Mouse (Mus musculus) forebrain, postnatal 0 days (tissue): ENCODE results near the gene Pdcl2. TPM values are rescaled to one million over a fixed set of nuclear protein-coding genes. Genes with fewer than 3 reads are reported as not detected.

Experiments used
- ATAC-seq: fragments of 200-750 bp; cut with Nextera tagmentation; 2 replicates; pipeline ENCODE4 v1.8.0; 2017; ENCODE audit warnings: mild to moderate bottlenecking, moderate library complexity
- DNase-seq: peaks from one replicate; pipeline ENCODE4 v3.0.0-alpha.2; 2015
- H3K27ac ChIP-seq: fragments of 300-500 bp; sonication (generic); 2 replicates; pipeline ENCODE4 v1.5.1; 2014; ENCODE audit warnings: low read depth, mild to moderate bottlenecking, antibody characterized with exemption, low read length, moderate library complexity, mixed read lengths
- H3K27me3 ChIP-seq: fragments of 300-500 bp; sonication (generic); 2 replicates; pipeline ENCODE4 v1.6.1; 2014; ENCODE audit warnings: mild to moderate bottlenecking, low read length, mixed read lengths; ENCODE audit not compliant: insufficient read depth
- H3K36me3 ChIP-seq: fragments of 300-500 bp; sonication (generic); 2 replicates; pipeline ENCODE4 v1.6.1; 2014; ENCODE audit warnings: mild to moderate bottlenecking, moderate library complexity; ENCODE audit not compliant: insufficient read depth
- H3K4me1 ChIP-seq: fragments of 300-500 bp; sonication (generic); 2 replicates; pipeline ENCODE4 v1.6.1; 2014; ENCODE audit warnings: antibody characterized with exemption; ENCODE audit not compliant: insufficient read depth
- H3K4me2 ChIP-seq: fragments of 300-500 bp; sonication (generic); 2 replicates; pipeline ENCODE4 v1.6.1; 2014; ENCODE audit warnings: low read depth, mild to moderate bottlenecking, moderate library complexity
- H3K4me3 ChIP-seq: fragments of 300-500 bp; sonication (generic); 2 replicates; pipeline ENCODE4 v1.5.1; 2014; ENCODE audit warnings: low read depth, low read length, mixed read lengths
- H3K9ac ChIP-seq: fragments of 300-500 bp; sonication (generic); 2 replicates; pipeline ENCODE4 v1.6.1; 2014; ENCODE audit warnings: mild to moderate bottlenecking
- H3K9me3 ChIP-seq: fragments of 300-500 bp; sonication (generic); 2 replicates; pipeline ENCODE4 v1.6.1; 2016; ENCODE audit warnings: low read length
- CTCF ChIP-seq: sonication (generic); IDR thresholded peaks from 2 replicates; pipeline ENCODE4 v1.5.1; 2016; ENCODE audit warnings: antibody characterized with exemption, control low read depth, low read depth
- WGBS: fragments of 180-500 bp; shearing (Covaris S2); extraction: QIAGEN DNeasy Blood & Tissue Kit; methylation state at CpG from one replicate; pipeline ENCODE4 v1.1.7; 2014; 5-methylcytosine and 5-hydroxymethylcytosine counted together
- polyA plus RNA-seq: library from polyadenylated mRNA; unstranded; fragments of >200 nt; fragmentation: Nextera tagmentation; extraction: Ambion mirVana; gene quantifications from 2 replicates; pipeline ENCODE4 v1.2.1, GENCODE M21; 2015
- total RNA-seq: library from RNA; depleted of rRNA; stranded (reverse); fragments of >200 nt; gene quantifications from 2 replicates; pipeline ENCODE4 v1.2.3, GENCODE M21; 2014; rRNA removed

The Pdcl2 gene
- total and polyA plus RNA-seq, 2 experiments from 2014 or later, result not detected

DNA sequence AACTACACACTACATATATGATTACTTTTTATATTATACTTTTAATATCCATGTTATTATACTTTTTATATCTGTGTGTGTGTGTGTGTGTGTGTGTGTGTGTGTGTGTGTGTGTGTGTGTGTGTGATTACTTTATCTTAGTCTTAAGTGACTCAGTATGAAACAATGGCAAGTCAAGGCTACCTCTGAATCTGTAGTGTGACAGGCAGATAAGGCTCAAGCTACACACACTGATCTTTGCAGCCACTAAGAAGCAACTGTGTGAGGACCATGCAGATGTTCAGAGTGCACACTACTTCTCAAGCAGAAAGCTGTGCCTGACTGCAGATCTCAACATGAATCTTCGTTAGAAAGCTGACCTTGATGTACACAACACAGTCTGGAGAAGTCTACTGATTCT, 47.1 kb downstream of the Pdcl2 start:
- no peak overlapping the region for H3K27ac ChIP-seq
- ATAC-seq, result no peak
- no peaks in the 10 kb centered on the region for H3K36me3 ChIP-seq
- 88% methylated on average over 1 of the region's 1 CpGs for whole genome bisulfite sequencing
- no peak for TF ChIP-seq CTCF
- no peaks in the 10 kb centered on the region for H3K27me3 ChIP-seq
- H3K9me3 ChIP-seq, result no peaks in the 10 kb centered on the region
- H3K4me1 ChIP-seq, result no peaks in the 10 kb centered on the region
- DNase-seq, result no peak
- H3K4me2 ChIP-seq, result no peak overlapping the region
- H3K9ac ChIP-seq, result no peak overlapping the region
- H3K4me3 ChIP-seq, result no peak overlapping the region

GRCm38 (mm10) chr5:76274977-76275376, 56.0 kb downstream of the Pdcl2 start:
- Histone ChIP-seq H3K36me3 (0 out of 2 replicates have a peak, but pooled peaks cover 3% of the 10 kb centered on the region), H3K4me1 (no peaks in the 10 kb centered on the region), H3K27me3 (no peaks in the 10 kb centered on the region), H3K9me3 (no peaks in the 10 kb centered on the region), H3K4me2 (no peak overlapping the region), H3K4me3 (no peak overlapping the region), H3K9ac (no peak overlapping the region), H3K27ac (no peak overlapping the region)
- TF ChIP-seq CTCF, result no peak
- WGBS, result 82% methylated on average over 4 of the region's 4 CpGs
- DNase-seq (no peak), ATAC-seq (no peak)

Other genes with a start within 250 kb of the Pdcl2 start
- 9.9 and 12.8 TPM in 2 replicates for gene Srd5a3, start 190.9 kb downstream of the Pdcl2 start, total RNA-seq
- gene Srd5a3, start 190.9 kb downstream of the Pdcl2 start, polyA plus RNA-seq, result 17.5 and 21.3 TPM in 2 replicates
- 70.6 and 77.5 TPM in 2 replicates for gene Tmem165, start 147.3 kb downstream of the Pdcl2 start, total RNA-seq
- gene Tmem165, start 147.3 kb downstream of the Pdcl2 start, polyA plus RNA-seq, result 35.1 and 41.4 TPM in 2 replicates
- 20.5 and 28.5 TPM in 2 replicates for gene Clock, start 26.4 kb downstream of the Pdcl2 start, total RNA-seq
- gene Clock, start 26.4 kb downstream of the Pdcl2 start, polyA plus RNA-seq, result 4.1 and 7.3 TPM in 2 replicates
- not detected in 2 replicates for gene Nmu, start 32.6 kb upstream of the Pdcl2 start, total RNA-seq
- gene Nmu, start 32.6 kb upstream of the Pdcl2 start, polyA plus RNA-seq, result 0.70 TPM in 1 of 2 replicates, not detected in the other
- not detected in 2 replicates for gene Gm7271, start 152.9 kb upstream of the Pdcl2 start, total RNA-seq
- not detected in 2 replicates for gene Gm7271, start 152.9 kb upstream of the Pdcl2 start, polyA plus RNA-seq
- 81.7 and 96.2 TPM in 2 replicates for gene Exoc1, start 198.2 kb upstream of the Pdcl2 start, total RNA-seq
- 35.5 and 48.9 TPM in 2 replicates for gene Exoc1, start 198.2 kb upstream of the Pdcl2 start, polyA plus RNA-seq